Mouse (Mus musculus): ENCODE measurements around the gene Irf8.

- no peak for TF ChIP-seq CTCF (IDR thresholded peaks at IDR 0.05; ENCODE audit: control insufficient read depth, insufficient read depth, low read length)
- TF ChIP-seq POLR2A (IDR thresholded peaks at IDR 0.05; ENCODE audit: borderline replicate concordance, control insufficient read depth, low read depth, low read length): no peak
Measured at GRCm38 (mm10) chr8:120704203-120704602, 32.0 kb upstream of the Irf8 start.
